Mouse (Mus musculus) embryonic facial prominence, embryonic 10.5 days (tissue): ENCODE results near the gene Ddx39. TPM values are rescaled to one million over a fixed set of nuclear protein-coding genes. Genes with fewer than 3 reads are reported as not detected.

Experiments used
- DNase-seq: peaks from one replicate; pipeline ENCODE4 v3.0.0-alpha.2; 2017; ENCODE audit warnings: low spot score
- H3K27ac ChIP-seq: fragments of 300-500 bp; sonication (generic); replicated peaks from 2 replicates; pipeline ENCODE4 v1.5.1; 2016; ENCODE audit warnings: mild to moderate bottlenecking
- H3K27me3 ChIP-seq: fragments of 300-500 bp; sonication (generic); replicated peaks from 2 replicates; pipeline ENCODE4 v1.6.1; 2016; ENCODE audit warnings: low read depth, mild to moderate bottlenecking; ENCODE audit not compliant: poor library complexity, severe bottlenecking
- H3K36me3 ChIP-seq: fragments of 300-500 bp; sonication (generic); replicated peaks from 2 replicates; pipeline ENCODE4 v1.6.1; 2016; ENCODE audit warnings: mild to moderate bottlenecking, moderate library complexity
- H3K4me1 ChIP-seq: fragments of 300-500 bp; sonication (generic); 2 replicates; pipeline ENCODE4 v1.6.1; 2016
- H3K4me3 ChIP-seq: fragments of 300-500 bp; sonication (generic); 2 replicates; pipeline ENCODE4 v1.5.1; 2016; ENCODE audit warnings: mild to moderate bottlenecking, moderate library complexity
- H3K9me3 ChIP-seq: fragments of 300-500 bp; sonication (generic); 2 replicates; pipeline ENCODE4 v1.6.1; 2016; ENCODE audit warnings: mild to moderate bottlenecking
- WGBS: fragments of 180-500 bp; shearing (Covaris S2); methylation state at CpG from one replicate; pipeline ENCODE4 v1.1.7; 2016; 5-methylcytosine and 5-hydroxymethylcytosine counted together
- polyA plus RNA-seq: library from polyadenylated mRNA; unstranded; fragments of >200 nt; fragmentation: Nextera tagmentation; extraction: Ambion mirVana; gene quantifications from 2 replicates; pipeline ENCODE4 v1.2.1, GENCODE M21; 2016

Gene Ddx39
- polyA plus RNA-seq, 1 experiment from 2014 or later, result 286 TPM

GRCm38 (mm10) chr8:83689264-83689663 lies 25.7 kb upstream of the Ddx39 start:
- H3K27ac ChIP-seq, result no peak overlapping the region
- peaks cover 73% of the 10 kb centered on the region for H3K36me3 ChIP-seq
- no peaks in the 10 kb centered on the region for H3K9me3 ChIP-seq
- 89% methylated on average over 6 of the region's 6 CpGs for WGBS
- H3K4me1 ChIP-seq, result peaks cover 17% of the 10 kb centered on the region; the same call in 1 of the 2 replicates
- no peak for DNase-seq
- H3K4me3 ChIP-seq, result no peak overlapping the region
- H3K27me3 ChIP-seq, result no peaks in the 10 kb centered on the region

- Histone ChIP-seq H3K36me3 (peaks cover 42% of the 10 kb centered on the region), H3K4me1 (peaks cover 44% of the 10 kb centered on the region), H3K4me3 (no peak overlapping the region), H3K27me3 (0 out of 2 replicates have a peak, but pooled peaks cover 4% of the 10 kb centered on the region), H3K9me3 (no peaks in the 10 kb centered on the region), H3K27ac (no peak overlapping the region)
- DNase-seq, result no peak
- WGBS, result 82% methylated on average over 10 of the region's 10 CpGs
These were observed 21.3 kb upstream of the Ddx39 start for GRCm38 (mm10) chr8:83693609-83694236.

DNA sequence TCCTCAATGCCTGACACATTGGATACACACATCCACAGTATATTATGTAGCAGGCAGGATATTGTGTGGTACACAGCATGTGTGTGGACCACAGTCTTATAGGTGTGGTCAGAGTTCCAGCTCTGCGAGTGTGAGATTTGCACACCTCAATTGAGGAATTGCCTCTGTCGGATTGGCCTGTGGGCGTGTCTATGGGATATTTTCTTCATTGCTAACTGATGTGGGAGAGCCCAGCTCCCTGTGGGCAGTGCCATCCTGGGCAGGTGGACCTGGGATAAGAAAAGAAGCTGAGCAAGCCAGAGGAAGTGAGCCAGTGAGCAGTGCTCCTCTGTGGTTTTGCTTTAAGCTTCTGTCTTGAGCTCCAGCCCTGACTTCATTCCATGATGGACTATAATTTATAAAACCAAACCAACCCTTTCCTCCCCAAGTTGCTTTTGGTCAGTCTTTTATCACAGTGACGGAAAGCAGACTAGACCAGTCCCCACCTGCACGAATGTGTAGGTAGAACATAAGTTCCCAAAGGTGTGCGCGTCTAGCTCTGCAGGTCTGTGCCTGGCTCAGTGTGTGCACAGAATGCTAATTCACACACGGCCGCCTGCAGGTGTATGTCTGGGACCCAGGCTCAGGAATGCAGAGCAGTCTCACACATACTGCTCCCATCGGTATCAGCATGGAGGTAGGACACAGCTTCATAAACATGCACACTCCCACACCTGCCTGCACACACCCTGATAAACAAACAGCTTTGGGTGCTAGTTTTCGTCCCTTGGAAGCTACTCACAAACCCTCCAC lies 20.4 kb upstream of the Ddx39 start:
- H3K4me1 ChIP-seq, result peaks cover 51% of the 10 kb centered on the region
- H3K27me3 ChIP-seq, result 0 out of 2 replicates have a peak, but pooled peaks cover 4% of the 10 kb centered on the region
- H3K27ac ChIP-seq, result no peak overlapping the region
- H3K9me3 ChIP-seq, result no peaks in the 10 kb centered on the region
- H3K4me3 ChIP-seq, result no peak overlapping the region
- DNase-seq, result no peak
- peaks cover 38% of the 10 kb centered on the region for H3K36me3 ChIP-seq
- 88% methylated on average over 11 of the region's 11 CpGs for WGBS

DNA sequence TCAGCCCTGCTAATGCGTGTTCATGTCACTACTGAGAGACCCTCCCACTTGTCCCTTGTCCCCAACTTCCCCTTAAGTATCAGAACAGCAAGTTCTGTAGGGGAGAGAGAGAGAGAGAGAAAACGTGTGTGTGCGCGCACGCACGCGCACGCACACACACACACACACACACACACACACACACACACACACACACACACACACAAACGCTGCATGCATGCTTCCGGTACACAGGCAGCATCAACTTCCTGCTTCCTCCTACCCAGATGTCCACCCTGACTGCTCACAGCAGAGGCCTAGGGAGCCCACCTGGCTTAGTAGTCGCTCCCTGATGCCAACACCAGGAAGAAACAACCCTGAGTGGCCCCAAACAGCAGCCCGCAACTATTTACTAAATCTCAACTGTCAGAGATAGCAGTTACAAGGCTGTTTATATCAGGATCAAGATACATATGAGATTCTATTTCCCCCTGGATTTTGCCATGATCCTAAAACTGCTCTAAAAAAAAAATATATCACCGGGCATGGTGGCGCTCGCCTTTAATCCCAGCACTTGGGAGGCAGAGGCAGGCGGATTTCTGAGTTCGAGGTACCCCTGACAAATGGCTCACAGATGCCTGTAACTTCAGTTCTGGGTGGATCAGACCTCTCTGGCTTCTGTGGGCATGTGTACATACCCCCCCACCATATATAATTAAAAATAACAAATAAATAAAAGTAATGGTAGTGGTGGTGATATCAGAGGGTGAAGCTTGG lies 19.4 kb upstream of the Ddx39 start:
- H3K9me3 ChIP-seq, result no peaks in the 10 kb centered on the region
- WGBS, result 90% methylated on average over 13 of the region's 17 CpGs
- 0 out of 2 replicates have a peak, but pooled peaks cover 4% of the 10 kb centered on the region for H3K27me3 ChIP-seq
- no peak overlapping the region for H3K4me3 ChIP-seq
- DNase-seq, result no peak
- H3K27ac ChIP-seq, result no peak overlapping the region
- peaks cover 29% of the 10 kb centered on the region for H3K36me3 ChIP-seq
- H3K4me1 ChIP-seq, result peaks cover 61% of the 10 kb centered on the region

DNA sequence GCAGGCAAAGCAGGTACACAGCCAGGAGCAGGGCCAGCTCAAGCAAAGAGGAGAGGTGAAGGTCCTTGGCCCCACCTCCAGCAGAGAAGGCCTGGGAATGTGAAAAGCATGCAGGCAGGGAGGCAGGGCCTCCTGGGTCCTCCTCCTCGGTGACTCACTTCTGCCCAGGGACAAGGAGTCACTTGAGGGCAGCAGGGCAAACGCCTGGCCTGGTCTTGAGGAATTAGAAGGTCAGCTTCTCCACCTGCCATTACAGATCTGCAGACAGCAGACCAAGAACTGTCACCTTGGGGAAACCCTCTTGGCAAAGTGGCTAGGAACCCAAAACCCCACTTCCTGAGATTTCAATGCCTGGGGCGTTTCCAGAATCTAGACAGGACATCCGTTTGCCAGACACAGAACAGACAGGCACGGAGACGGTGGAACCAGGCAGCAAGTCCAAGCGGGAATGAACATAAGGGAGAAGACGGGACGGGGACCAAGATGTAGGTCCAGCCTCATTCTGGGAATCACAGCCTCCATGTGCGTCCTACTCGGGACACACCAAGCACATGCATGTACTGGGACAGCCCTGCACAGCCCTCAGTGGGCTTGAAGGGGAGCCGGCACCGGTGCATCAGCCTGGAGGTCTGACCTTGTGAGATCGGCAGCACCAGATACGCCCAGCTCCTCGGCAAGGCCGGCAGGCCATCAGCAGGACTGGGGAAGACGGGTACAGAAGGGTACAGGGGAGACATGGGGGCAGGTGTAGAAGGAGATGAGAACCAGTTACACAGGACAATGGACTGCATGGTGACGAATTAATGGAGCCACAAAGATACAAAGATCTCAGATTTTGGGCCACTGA lies 17.4 kb upstream of the Ddx39 start:
- DNase-seq, result peak; percentile 34
- H3K4me1 ChIP-seq, result peaks cover 65% of the 10 kb centered on the region
- 51% methylated on average over 19 of the region's 19 CpGs for WGBS
- H3K27ac ChIP-seq, result peak overlapping the region; percentile 92
- H3K4me3 ChIP-seq, result peak overlapping the region; percentile 80
- H3K27me3 ChIP-seq, result 0 out of 2 replicates have a peak, but pooled peaks cover 4% of the 10 kb centered on the region
- peaks cover 8% of the 10 kb centered on the region for H3K36me3 ChIP-seq
- H3K9me3 ChIP-seq, result 0 out of 2 replicates have a peak, but pooled peaks cover 3% of the 10 kb centered on the region

- H3K4me1 ChIP-seq, result peaks cover 62% of the 10 kb centered on the region
- DNase-seq, result peak; percentile 39
- 4% methylated on average over 15 of the region's 15 CpGs for WGBS
These were observed 16.7 kb upstream of the Ddx39 start for GRCm38 (mm10) chr8:83698291-83698660.

GRCm38 (mm10) chr8:83698661-83699453 lies 16.1 kb upstream of the Ddx39 start, which contains the start of gene Pkn1:
TSS of gene Pkn1 (minus strand) at chr8:83699179.
- under 1% methylated on average over 85 of the region's 85 CpGs for WGBS

More at GRCm38 (mm10) chr8:83698291-83698660, 16.7 kb upstream of the Ddx39 start:
- Histone ChIP-seq H3K36me3 (peaks cover 6% of the 10 kb centered on the region; the same call in 1 of the 2 replicates), H3K9me3 (0 out of 2 replicates have a peak, but pooled peaks cover 3% of the 10 kb centered on the region), H3K27ac (peak overlapping the region; percentile 92), H3K4me3 (peak overlapping the region; percentile 80), H3K27me3 (0 out of 2 replicates have a peak, but pooled peaks cover 4% of the 10 kb centered on the region)

GRCm38 (mm10) chr8:83699566-83699965 lies 15.4 kb upstream of the Ddx39 start:
- WGBS, result 19% methylated on average over 9 of the region's 9 CpGs
- peak; percentile 66 for DNase-seq
- Histone ChIP-seq H3K27me3 (peaks cover 4% of the 10 kb centered on the region; the same call in 1 of the 2 replicates), H3K27ac (peak overlapping the region; percentile 92), H3K36me3 (peaks cover 6% of the 10 kb centered on the region; the same call in 1 of the 2 replicates), H3K4me3 (peak overlapping the region; percentile 80), H3K4me1 (peaks cover 54% of the 10 kb centered on the region), H3K9me3 (0 out of 2 replicates have a peak, but pooled peaks cover 3% of the 10 kb centered on the region)

More at GRCm38 (mm10) chr8:83698661-83699453, 16.1 kb upstream of the Ddx39 start, which contains the start of gene Pkn1:
- peak; percentile 92 for DNase-seq
- Histone ChIP-seq H3K27ac (peak within 1 kb of the TSS; percentile 92), H3K36me3 (peaks cover 6% of the 10 kb centered on the region; the same call in 1 of the 2 replicates), H3K4me3 (peak within 1 kb of the TSS; percentile 80), H3K27me3 (0 out of 2 replicates have a peak, but pooled peaks cover 4% of the 10 kb centered on the region), H3K9me3 (0 out of 2 replicates have a peak, but pooled peaks cover 3% of the 10 kb centered on the region), H3K4me1 (peaks cover 60% of the 10 kb centered on the region)

DNA sequence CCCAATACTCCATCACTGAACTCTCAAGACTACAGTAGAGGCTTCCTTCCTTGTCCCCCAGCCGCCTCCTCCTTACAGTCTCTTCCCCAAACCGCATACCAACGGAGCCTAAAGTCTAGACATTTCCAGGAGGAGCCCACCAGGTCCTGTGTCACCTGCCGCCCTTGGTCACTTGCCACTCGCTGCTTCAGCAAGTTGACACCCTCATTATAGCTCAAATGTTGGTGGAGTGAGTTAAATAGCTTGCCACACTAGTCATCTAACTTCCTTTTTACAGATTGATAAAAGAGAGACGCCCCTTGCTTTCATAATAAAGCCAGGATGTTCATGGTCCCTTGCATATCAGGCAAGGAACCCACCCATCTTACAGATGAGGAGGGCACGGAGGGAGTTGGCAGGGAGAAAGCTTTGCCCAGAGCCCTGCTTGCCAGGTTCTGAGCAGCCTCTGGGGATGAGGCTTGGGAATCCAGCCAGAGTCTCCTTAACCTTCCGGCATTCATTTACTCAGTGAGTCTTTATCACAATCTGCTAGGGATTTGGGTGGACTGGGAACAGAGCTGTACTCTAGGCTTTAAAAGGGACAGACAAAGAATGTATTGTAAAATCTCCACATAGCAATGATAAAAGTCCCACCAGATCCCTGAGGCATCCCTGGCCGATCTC lies 14.4 kb upstream of the Ddx39 start:
- Histone ChIP-seq H3K27ac (peak overlapping the region; percentile 92), H3K27me3 (peaks cover 4% of the 10 kb centered on the region; the same call in 1 of the 2 replicates), H3K4me1 (peaks cover 49% of the 10 kb centered on the region), H3K36me3 (peaks cover 6% of the 10 kb centered on the region; the same call in 1 of the 2 replicates), H3K9me3 (0 out of 2 replicates have a peak, but pooled peaks cover 3% of the 10 kb centered on the region), H3K4me3 (peak overlapping the region; percentile 80; the same call in 1 of the 2 replicates)
- DNase-seq, result no peak
- 68% methylated on average over 9 of the region's 9 CpGs for WGBS

- Histone ChIP-seq H3K36me3 (no peaks in the 10 kb centered on the region), H3K9me3 (0 out of 2 replicates have a peak, but pooled peaks cover 3% of the 10 kb centered on the region), H3K27me3 (no peaks in the 10 kb centered on the region; the same call in 1 of the 2 replicates), H3K27ac (no peak overlapping the region), H3K4me3 (no peak overlapping the region), H3K4me1 (peaks cover 26% of the 10 kb centered on the region)
- WGBS, result 86% methylated on average over 4 of the region's 4 CpGs
- no peak for DNase-seq
These were observed 11.6 kb upstream of the Ddx39 start for GRCm38 (mm10) chr8:83703426-83703825.
